19 mouse cellular contexts compared by ENCODE assay signal in genomic region chr11:76933209-76933608, GRCm38 (mm10). TPM values are rescaled to one million over a fixed set of nuclear protein-coding genes. Genes with fewer than 3 reads are reported as not detected.
DNase-seq lines count a peak whose midpoint lies in the region; TF ChIP-seq lines count a peak whose summit lies in the region.
"Had no signal": no experiment of that assay in that cellular context is flagged by ENCODE, and none has a peak within 500 bp of the region (broad histone marks: within the 10 kb centered on the region; RNA-seq: fewer than 3 reads in every experiment).

No protein-coding gene starts in this region.

- dilution Hi-C loops in CH12.LX (cut with MboI; ENCODE audit: extremely low pct_ligation_motif_present, extremely low pct_unique_long_range_greater_than_20kb, low sequenced_read_pairs), result no loop called here

- H3K9me3 ChIP-seq in CH12.LX (replicated peaks; ENCODE audit: low read length), result peaks cover 5% of the 10 kb centered on the region
- H3K9me3 ChIP-seq: heart, embryonic 10.5 days; limb, embryonic 12.5 days; neural tube, embryonic 13.5 days had no signal

- TF ChIP-seq EP300 in CH12.LX (IDR thresholded peaks at IDR 0.05; ENCODE audit: low read length), result no peak

- no peak for DNase-seq in left cerebral cortex, adult 2 months (ENCODE audit: extremely low spot score in 1 of 2, low spot score in 2 of 2)
- no peak for DNase-seq in left cerebral cortex, adult 9 months (ENCODE audit: low spot score in 2 of 2)
- peak; percentile 18 for DNase-seq in 416B (ENCODE audit: low read depth)
- DNase-seq in CH12.LX (ENCODE audit: extremely low read depth), result peak; percentile 23
- peak; percentile 66 for DNase-seq in ZHBTc4 (ENCODE audit: low read depth, low spot score)
- DNase-seq in right cerebral cortex, postnatal 25 days, result no peak
- no peak for DNase-seq in right cerebral cortex, postnatal 36 days (ENCODE audit: low spot score in 2 of 2)
- DNase-seq: adrenal gland, postnatal 36 days; cerebellum, postnatal 14 days; gastrocnemius, postnatal 25 days; kidney, adult 9 months; lung, adult 18-20 months had no signal

- no peaks in the 10 kb centered on the region for H3K27me3 ChIP-seq in CH12.LX (replicated peaks)
- H3K27me3 ChIP-seq: embryonic facial prominence, embryonic 12.5 days; limb, embryonic 12.5 days; megakaryocyte, embryonic 14.5 days; neural tube, embryonic 13.5 days had no signal

- peak; percentile 14 for TF ChIP-seq RAD21 in CH12.LX (IDR thresholded peaks at IDR 0.05; ENCODE audit: low read depth, low read length)

- H3K9ac ChIP-seq in CH12.LX (ENCODE audit: insufficient read depth, low read depth), result no peak overlapping the region
- H3K9ac ChIP-seq: embryonic facial prominence, embryonic 12.5 days; limb, embryonic 12.5 days; neural tube, embryonic 13.5 days had no signal

- peak; percentile 13 for TF ChIP-seq CTCF in left cerebral cortex, adult 2 months (IDR thresholded peaks at IDR 0.05)
- no peak for TF ChIP-seq CTCF in CH12.LX (conservative IDR thresholded peaks at IDR 0.05 in 1 of 2, IDR thresholded peaks at IDR 0.05 in 1 of 2; ENCODE audit: low read depth in 2 of 2, low read length in 2 of 2)

- H3K79me2 ChIP-seq in CH12.LX (replicated peaks; ENCODE audit: control insufficient read depth, extremely low read depth, insufficient read depth, poor library complexity, severe bottlenecking), result no peaks in the 10 kb centered on the region

- TF ChIP-seq POLR2A in CH12.LX (IDR thresholded peaks at IDR 0.05; ENCODE audit: low read depth, low read length), result no peak

- H3K36me3 ChIP-seq in CH12.LX (replicated peaks in 1 of 2; ENCODE audit: control insufficient read depth in 1 of 2, insufficient read depth in 1 of 2, low read length in 1 of 2), result no peaks in the 10 kb centered on the region
- H3K36me3 ChIP-seq: embryonic facial prominence, embryonic 12.5 days; heart, embryonic 10.5 days; limb, embryonic 12.5 days; neural tube, embryonic 13.5 days had no signal

- in situ Hi-C loops in CH12.LX (cut with MboI; ENCODE audit: low pct_ligation_motif_present, low pct_unique_long_range_greater_than_20kb, low sequenced_read_pairs), result no loop called here

- H3K4me1 ChIP-seq in CH12.LX (ENCODE audit: control insufficient read depth in 1 of 2, insufficient read depth in 2 of 2), result no peaks in the 10 kb centered on the region
- H3K4me1 ChIP-seq: embryonic facial prominence, embryonic 12.5 days; limb, embryonic 12.5 days; neural tube, embryonic 13.5 days had no signal

- no peak overlapping the region for H3K4me3 ChIP-seq in left cerebral cortex, adult 2 months
- no peak overlapping the region for H3K4me3 ChIP-seq in CH12.LX (replicated peaks in 1 of 3; ENCODE audit: low read depth in 2 of 3, low read length in 2 of 3, poor library complexity in 1 of 3)
- H3K4me3 ChIP-seq: embryonic facial prominence, embryonic 12.5 days; heart, embryonic 10.5 days; limb, embryonic 12.5 days; megakaryocyte, embryonic 14.5 days; neural tube, embryonic 13.5 days had no signal

- intact Hi-C loops in left cerebral cortex, adult 2 months (cut with DNase I), result no loop called here

- no peak overlapping the region for H3K4me2 ChIP-seq in CH12.LX (ENCODE audit: insufficient read depth, low read depth, poor library complexity, severe bottlenecking)
- H3K4me2 ChIP-seq: embryonic facial prominence, embryonic 12.5 days; limb, embryonic 12.5 days; neural tube, embryonic 13.5 days had no signal

- H3K27ac ChIP-seq in left cerebral cortex, adult 2 months, result no peak overlapping the region
- no peak overlapping the region for H3K27ac ChIP-seq in CH12.LX (ENCODE audit: insufficient read depth, low read depth)
- H3K27ac ChIP-seq: embryonic facial prominence, embryonic 12.5 days; heart, embryonic 10.5 days; limb, embryonic 12.5 days; neural tube, embryonic 13.5 days had no signal

TF ChIP-seq in CH12.LX, 34 proteins besides CTCF, POLR2A, EP300 and RAD21:
- peak; percentile 5; the same call in 1 of the 2 replicates for TF ChIP-seq SMC3 (IDR thresholded peaks at IDR 0.05; ENCODE audit: low read depth, low read length)
- TF ChIP-seq CHD2 (IDR thresholded peaks at IDR 0.05; ENCODE audit: low read length), result no peak
- no peak for TF ChIP-seq MYC (IDR thresholded peaks at IDR 0.05; ENCODE audit: low read depth, low read length)
- TF ChIP-seq NRF1 (IDR thresholded peaks at IDR 0.05; ENCODE audit: low read depth, low read length), result no peak
TF ChIP-seq in CH12.LX: peak in this region for 1.

RNA-seq across cellular contexts. Expression of gene Blmh, which starts 8.6 kb away (rescaled TPM):
- 10 to 100 TPM; 52.4 to 58.8 TPM for total RNA-seq in left cerebral cortex, adult 2 months (2021)
- total RNA-seq in CH12.LX (2012; rRNA removed), result 167 and 184 TPM in 2 replicates
- 212 and 233 TPM in 2 replicates for total RNA-seq in CH12.LX (2014; rRNA removed)
- 261 and 316 TPM in 2 replicates for polyA plus RNA-seq in CH12.LX (2012; ENCODE audit: insufficient read length, low read depth)

RNA-seq across cellular contexts. Expression of gene Tmigd1, which starts 31.2 kb away (rescaled TPM):
- total RNA-seq in left cerebral cortex, adult 2 months (2021), result not detected
- total RNA-seq in CH12.LX (2012; rRNA removed) (not detected in 2 replicates), CH12.LX (2014; rRNA removed) (not detected in 2 replicates)
- polyA plus RNA-seq in CH12.LX (2012; ENCODE audit: insufficient read length, low read depth), result not detected in 2 replicates
- total RNA-seq: gastrocnemius, postnatal 25 days had no signal
- polyA plus RNA-seq: embryonic facial prominence, embryonic 12.5 days; hindbrain, embryonic 16.5 days; limb, embryonic 12.5 days; spleen, adult 2 months had no signal

Comparison
In these comparisons a context has a peak if more than half of its experiments do, and no peak if none do; other contexts are left out.
1. DNase-seq: peak in 416B (single experiment), CH12.LX (single experiment) and ZHBTc4 (single experiment); none in left cerebral cortex, adult 2 months (0 of 2), left cerebral cortex, adult 9 months (0 of 2), right cerebral cortex, postnatal 25 days (single experiment) and right cerebral cortex, postnatal 36 days (0 of 2).